Mouse (Mus musculus): ENCODE data around the gene Ccdc39.

Ccdc39 gene

GRCm38 (mm10) chr3:33836576-33836975 is 7.5 kb downstream of the Ccdc39 start:
- DNase-seq (ENCODE audit: low read depth, low spot score) = no peak
- Histone ChIP-seq H3K36me3 (ENCODE audit: control insufficient read depth, insufficient read depth, low read length, poor library complexity, severe bottlenecking) (no peaks in the 10 kb centered on the region), H3K27me3 (ENCODE audit: control insufficient read depth, insufficient read depth, low read length, poor library complexity, severe bottlenecking) (no peaks in the 10 kb centered on the region)

GRCm38 (mm10) chr3:33832351-33832750 is 11.8 kb downstream of the Ccdc39 start:
- no peaks in the 10 kb centered on the region for H3K27me3 ChIP-seq (ENCODE audit: control insufficient read depth, insufficient read depth, low read length, poor library complexity, severe bottlenecking)
- H3K36me3 ChIP-seq (ENCODE audit: control insufficient read depth, insufficient read depth, low read length, poor library complexity, severe bottlenecking) = no peaks in the 10 kb centered on the region
- DNase-seq (ENCODE audit: low read depth, low spot score) = no peak

GRCm38 (mm10) chr3:33824135-33824946 is 19.8 kb downstream of the Ccdc39 start:
- no peaks in the 10 kb centered on the region for H3K36me3 ChIP-seq (ENCODE audit: control insufficient read depth, insufficient read depth, low read length, poor library complexity, severe bottlenecking)
- peak; percentile 61 for DNase-seq (ENCODE audit: low read depth, low spot score)
- no peaks in the 10 kb centered on the region for H3K27me3 ChIP-seq (ENCODE audit: control insufficient read depth, insufficient read depth, low read length, poor library complexity, severe bottlenecking)

- DNase-seq (ENCODE audit: low read depth, low spot score) = no peak
- H3K36me3 ChIP-seq (ENCODE audit: control insufficient read depth, insufficient read depth, low read length, poor library complexity, severe bottlenecking) = peaks cover 15% of the 10 kb centered on the region
Measured at GRCm38 (mm10) chr3:33807151-33807550, 37.0 kb downstream of the Ccdc39 start.

GRCm38 (mm10) chr3:33800513-33800820 is 43.6 kb downstream of the Ccdc39 start:
- Histone ChIP-seq H3K27me3 (ENCODE audit: control insufficient read depth, insufficient read depth, low read length, poor library complexity, severe bottlenecking) (no peaks in the 10 kb centered on the region), H3K36me3 (ENCODE audit: control insufficient read depth, insufficient read depth, low read length, poor library complexity, severe bottlenecking) (peaks cover 5% of the 10 kb centered on the region; the same call in 1 of the 2 replicates)
- no peak for DNase-seq (ENCODE audit: low read depth, low spot score)

More at GRCm38 (mm10) chr3:33807151-33807550, 37.0 kb downstream of the Ccdc39 start:
- H3K27me3 ChIP-seq (ENCODE audit: control insufficient read depth, insufficient read depth, low read length, poor library complexity, severe bottlenecking) = no peaks in the 10 kb centered on the region

- DNase-seq (ENCODE audit: low read depth, low spot score) = peak; percentile 98
- Histone ChIP-seq H3K27me3 (ENCODE audit: control insufficient read depth, insufficient read depth, low read length, poor library complexity, severe bottlenecking) (no peaks in the 10 kb centered on the region), H3K36me3 (ENCODE audit: control insufficient read depth, insufficient read depth, low read length, poor library complexity, severe bottlenecking) (peaks cover 5% of the 10 kb centered on the region; the same call in 1 of the 2 replicates)
Measured at GRCm38 (mm10) chr3:33799617-33800512, 44.2 kb downstream of the Ccdc39 start, which contains the start of gene Ttc14. Ttc14 (plus strand) TSS chr3:33799832.

GRCm38 (mm10) chr3:33790975-33791374 is 53.1 kb downstream of the Ccdc39 start:
- no peaks in the 10 kb centered on the region for H3K36me3 ChIP-seq (ENCODE audit: control insufficient read depth, insufficient read depth, low read length, poor library complexity, severe bottlenecking)
- peak; percentile 47 for DNase-seq (ENCODE audit: low read depth, low spot score)
- H3K27me3 ChIP-seq (ENCODE audit: control insufficient read depth, insufficient read depth, low read length, poor library complexity, severe bottlenecking) = no peaks in the 10 kb centered on the region; the same call in 1 of the 2 replicates

Data from splenic B cell, adult 2 months (primary cell).